Mouse (Mus musculus): ENCODE results near the gene Klc1.

DNA sequence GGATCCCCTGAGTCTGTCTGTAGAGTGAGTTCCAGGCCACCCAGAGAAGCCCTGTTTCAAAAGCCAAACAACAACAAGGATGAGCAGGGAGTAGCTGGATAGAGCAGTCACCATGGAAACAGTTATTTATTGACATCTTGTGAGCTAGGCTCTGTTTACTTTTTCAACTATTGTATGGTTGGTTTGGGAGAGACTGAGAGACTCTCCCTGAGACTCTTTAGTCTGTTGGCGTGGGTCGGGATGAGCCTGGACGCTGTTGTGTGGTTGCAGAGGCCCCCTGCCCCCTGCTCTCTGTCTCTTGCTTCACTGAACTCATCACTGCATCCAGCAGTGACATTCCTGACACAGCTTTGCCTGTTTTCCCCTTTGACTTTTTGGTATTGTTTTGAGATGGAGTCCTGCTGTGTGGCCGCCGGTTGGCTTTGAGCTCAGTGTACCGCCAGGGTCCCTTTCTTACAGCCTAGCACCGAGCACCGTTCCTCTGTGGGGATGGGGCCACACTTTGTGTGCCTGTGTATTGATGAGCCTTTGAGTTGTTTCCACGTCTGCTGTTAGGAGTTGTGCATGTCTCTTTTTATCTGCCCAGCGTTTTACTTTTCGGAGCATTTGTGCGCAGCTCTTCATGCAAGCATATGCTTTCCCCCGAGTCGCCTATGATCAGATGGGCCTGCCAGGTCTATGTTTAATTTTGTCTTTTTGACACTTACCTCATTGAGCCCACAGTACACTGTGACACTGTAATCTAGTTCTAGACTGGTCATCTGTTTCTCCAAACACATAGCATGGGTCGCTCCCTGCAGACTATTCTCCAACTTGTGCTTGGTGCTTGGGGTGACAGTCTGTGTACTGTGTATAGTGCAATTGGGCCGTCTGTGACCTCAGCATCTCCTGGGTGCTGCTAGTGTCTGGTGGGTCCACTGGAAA, 7.9 kb downstream of the Klc1 start:
- TF ChIP-seq CTCF (IDR thresholded peaks at IDR 0.05; ENCODE audit: low read depth, low read length): no peak
- TF ChIP-seq POLR2A (IDR thresholded peaks at IDR 0.05; ENCODE audit: borderline replicate concordance, low read depth, low read length): no peak

Data from bone marrow macrophage, adult 2 months (primary cell).